Mouse (Mus musculus) gastrocnemius, postnatal 4 days (tissue): ENCODE results near the gene Odf2. TPM values are rescaled to one million over a fixed set of nuclear protein-coding genes. Genes with fewer than 3 reads are reported as not detected.

ENCODE experiments used
- microRNA-seq: library from miRNA; unstranded; fragments of <30 nt; microRNA quantifications from one replicate; pipeline ENCODE4 v1.2.0, GENCODE M21; 2021
- total RNA-seq, 2 experiments: library from RNA; stranded (reverse); gene quantifications; 2 replicates each; pipeline ENCODE4 v1.2.3; 2021

The Odf2 gene
- total RNA-seq, 2 experiments from 2014 or later: 35.6 to 40.8 TPM

Small RNA genes within 50 kb of the gene (microRNA-seq; reads per million reads assigned to microRNA genes)
- not detected for gene Mir219a-2
- gene Mir219b: not detected

Other genes with a start within 250 kb of the Odf2 start
- gene Gm13420, start 137.5 kb upstream of the Odf2 start, total RNA-seq: not detected
- gene Gm13547, start 129.9 kb upstream of the Odf2 start, total RNA-seq: not detected
- gene Coq4, start 101.7 kb upstream of the Odf2 start, total RNA-seq: 1 to 10 TPM; 8.1 to 9.7 TPM
- gene Trub2, start 100.7 kb upstream of the Odf2 start, total RNA-seq: 10 to 100 TPM; 33.9 to 40.4 TPM
- 10 to 100 TPM; 16.2 to 16.3 TPM for gene Slc27a4, start 86.6 kb upstream of the Odf2 start, total RNA-seq
- 10 to 100 TPM; 41.8 to 52.5 TPM for gene Urm1, start 69.1 kb upstream of the Odf2 start, total RNA-seq
- 10 to 100 TPM; 40.0 to 52.1 TPM for gene Cercam, start 20.1 kb upstream of the Odf2 start, total RNA-seq
- gene Gle1, start 46.2 kb downstream of the Odf2 start, total RNA-seq: 10 to 100 TPM; 30.4 to 32.6 TPM
- gene Sptan1, start 76.3 kb downstream of the Odf2 start, total RNA-seq: 100 to 1,000 TPM; 217 to 218 TPM
- 10 to 100 TPM; 10.2 to 12.2 TPM for gene Wdr34, start 159.7 kb downstream of the Odf2 start, total RNA-seq
- gene Set, start 168.2 kb downstream of the Odf2 start, total RNA-seq: 100 to 1,000 TPM; 155 to 163 TPM
- gene Pkn3, start 188.5 kb downstream of the Odf2 start, total RNA-seq: 1 to 10 TPM; 8.0 to 9.6 TPM
- 1 to 10 TPM; 4.5 to 5.7 TPM for gene Zdhhc12, start 204.4 kb downstream of the Odf2 start, total RNA-seq
- 10 to 100 TPM; 24.6 to 27.1 TPM for gene Zer1, start 235.4 kb downstream of the Odf2 start, total RNA-seq
- 10 to 100 TPM; 24.7 to 26.2 TPM for gene Tbc1d13, start 244.5 kb downstream of the Odf2 start, total RNA-seq